Mouse (Mus musculus): ENCODE measurements around the gene Fbxw9.

DNA sequence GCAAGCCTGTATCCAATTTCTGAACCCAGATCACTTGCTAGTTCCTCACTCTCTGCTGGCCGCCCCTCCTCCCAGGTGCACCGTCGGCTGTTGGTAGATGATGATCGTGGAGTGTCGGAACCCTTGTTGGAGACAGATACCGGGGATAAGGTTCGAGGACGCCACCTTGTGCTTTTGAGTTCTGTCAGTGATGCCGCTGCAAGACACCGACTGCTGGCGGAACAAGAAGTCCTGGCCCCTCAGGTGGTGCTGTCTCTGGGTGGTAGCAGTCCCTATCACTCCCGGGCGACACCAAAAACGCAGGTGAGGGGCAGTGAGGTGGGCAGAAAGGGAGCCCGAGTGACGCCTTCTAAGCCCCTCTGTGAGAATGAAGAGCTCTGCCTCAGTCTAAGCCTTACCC lies 36.3 kb downstream of the Fbxw9 start:
- no peak for TF ChIP-seq CTCF (IDR thresholded peaks at IDR 0.05 in 2 of 3, conservative IDR thresholded peaks at IDR 0.05 in 1 of 3; ENCODE audit: control insufficient read depth in 1 of 3, insufficient read depth in 1 of 3, low read depth in 2 of 3, low read length in 3 of 3, poor library complexity in 1 of 3, severe bottlenecking in 1 of 3)
- TF ChIP-seq POLR2A (IDR thresholded peaks at IDR 0.05; ENCODE audit: control insufficient read depth in 1 of 2, insufficient read depth in 1 of 2, low read depth in 1 of 2, low read length in 2 of 2, poor library complexity in 1 of 2): no peak
- TF ChIP-seq E2F4 (IDR thresholded peaks at IDR 0.05; ENCODE audit: borderline replicate concordance, low read depth, low read length): no peak
- TF ChIP-seq NRF1 (IDR thresholded peaks at IDR 0.05; ENCODE audit: insufficient read depth, low read depth, low read length, poor library complexity, severe bottlenecking): no peak
- no peak for TF ChIP-seq JUND (IDR thresholded peaks at IDR 0.05; ENCODE audit: low read depth, low read length)
- TF ChIP-seq USF1 (IDR thresholded peaks at IDR 0.05; ENCODE audit: low read depth, low read length): no peak
- TF ChIP-seq NELFE (IDR thresholded peaks at IDR 0.05; ENCODE audit: low read depth, low read length): no peak
- no peak for TF ChIP-seq TAL1 (IDR thresholded peaks at IDR 0.05; ENCODE audit: low read length)
